Mouse (Mus musculus): ENCODE data around the gene Htra3. TPM values are rescaled to one million over a fixed set of nuclear protein-coding genes. Genes with fewer than 3 reads are reported as not detected.

The Htra3 gene
- polyA plus RNA-seq, 1 experiment = 27.9 TPM

GRCm38 (mm10) chr5:35661210-35661609 is 18.4 kb downstream of the Htra3 start:
- WGBS = 73% methylated on average over 6 of the region's 6 CpGs
- DNase-seq (ENCODE audit: low read depth, low spot score) = no peak

- DNase-seq (ENCODE audit: low read depth, low spot score) = no peak
- WGBS = 53% methylated on average over 3 of the region's 3 CpGs
These were observed 20.1 kb downstream of the Htra3 start for GRCm38 (mm10) chr5:35659503-35659902.

GRCm38 (mm10) chr5:35655753-35656485 is 23.7 kb downstream of the Htra3 start:
- no peak for DNase-seq (ENCODE audit: low read depth, low spot score)
- WGBS = 88% methylated on average over 10 of the region's 10 CpGs

- DNase-seq (ENCODE audit: low read depth, low spot score) = no peak
These were observed 25.7 kb downstream of the Htra3 start for GRCm38 (mm10) chr5:35653743-35654395.

GRCm38 (mm10) chr5:35652872-35653271 is 26.7 kb downstream of the Htra3 start:
- no peak for DNase-seq (ENCODE audit: low read depth, low spot score)
- WGBS = 92% methylated on average over 13 of the region's 13 CpGs

More at GRCm38 (mm10) chr5:35653743-35654395, 25.7 kb downstream of the Htra3 start:
- 48% methylated on average over 9 of the region's 9 CpGs for WGBS

GRCm38 (mm10) chr5:35652319-35652718 is 27.3 kb downstream of the Htra3 start:
- 79% methylated on average over 3 of the region's 3 CpGs for WGBS
- no peak for DNase-seq (ENCODE audit: low read depth, low spot score)

GRCm38 (mm10) chr5:35648230-35648629 is 31.4 kb downstream of the Htra3 start:
- 57% methylated on average over 2 of the region's 2 CpGs for WGBS
- no peak for DNase-seq (ENCODE audit: low read depth, low spot score)

GRCm38 (mm10) chr5:35647562-35647961 is 32.0 kb downstream of the Htra3 start:
- 35% methylated on average over 4 of the region's 4 CpGs for WGBS
- DNase-seq (ENCODE audit: low read depth, low spot score) = no peak

GRCm38 (mm10) chr5:35646927-35647326 is 32.7 kb downstream of the Htra3 start:
- no peak for DNase-seq (ENCODE audit: low read depth, low spot score)
- 83% methylated on average over 1 of the region's 1 CpGs for WGBS

GRCm38 (mm10) chr5:35645938-35646493 is 33.6 kb downstream of the Htra3 start:
- 72% methylated on average over 6 of the region's 6 CpGs for WGBS

GRCm38 (mm10) chr5:35644082-35644481 is 35.5 kb downstream of the Htra3 start:
- DNase-seq (ENCODE audit: low read depth, low spot score) = no peak
- 63% methylated on average over 4 of the region's 4 CpGs for WGBS

More at GRCm38 (mm10) chr5:35645938-35646493, 33.6 kb downstream of the Htra3 start:
- no peak for DNase-seq (ENCODE audit: low read depth, low spot score)

GRCm38 (mm10) chr5:35643401-35644048 is 36.1 kb downstream of the Htra3 start:
- DNase-seq (ENCODE audit: low read depth, low spot score) = no peak
- 80% methylated on average over 9 of the region's 9 CpGs for WGBS

GRCm38 (mm10) chr5:35641961-35642584 is 37.5 kb downstream of the Htra3 start:
- DNase-seq (ENCODE audit: low read depth, low spot score) = no peak
- WGBS = 57% methylated on average over 10 of the region's 10 CpGs

GRCm38 (mm10) chr5:35636016-35636415 is 43.6 kb downstream of the Htra3 start:
- DNase-seq (ENCODE audit: low read depth, low spot score) = no peak
- WGBS = 81% methylated on average over 2 of the region's 2 CpGs

GRCm38 (mm10) chr5:35632841-35633240 is 46.7 kb downstream of the Htra3 start:
- no peak for DNase-seq (ENCODE audit: low read depth, low spot score)
- WGBS = 80% methylated on average over 6 of the region's 6 CpGs

- DNase-seq (ENCODE audit: low read depth, low spot score) = no peak
- WGBS = 72% methylated on average over 5 of the region's 5 CpGs
These were observed 47.8 kb downstream of the Htra3 start for GRCm38 (mm10) chr5:35631755-35632154.

- DNase-seq (ENCODE audit: low read depth, low spot score) = no peak
These were observed 48.4 kb downstream of the Htra3 start for GRCm38 (mm10) chr5:35631224-35631623.

GRCm38 (mm10) chr5:35630706-35631105 is 48.9 kb downstream of the Htra3 start:
- no peak for DNase-seq (ENCODE audit: low read depth, low spot score)
- 65% methylated on average over 1 of the region's 1 CpGs for WGBS

More at GRCm38 (mm10) chr5:35631224-35631623, 48.4 kb downstream of the Htra3 start:
- WGBS = 73% methylated on average over 3 of the region's 3 CpGs

GRCm38 (mm10) chr5:35629333-35629732 is 50.2 kb downstream of the Htra3 start:
- DNase-seq (ENCODE audit: low read depth, low spot score) = no peak

GRCm38 (mm10) chr5:35628685-35629084 is 50.9 kb downstream of the Htra3 start:
- WGBS = 51% methylated on average over 1 of the region's 1 CpGs

More at GRCm38 (mm10) chr5:35628685-35629084, 50.9 kb downstream of the Htra3 start:
- DNase-seq (ENCODE audit: low read depth, low spot score) = no peak
